Mouse (Mus musculus) limb, embryonic 14.5 days (tissue): ENCODE results near the gene 9330161L09Rik. TPM values are rescaled to one million over a fixed set of nuclear protein-coding genes. Genes with fewer than 3 reads are reported as not detected.
"Not testable (repeated sequence)": the region's sequence is repeated elsewhere in the genome, so short reads cannot be mapped to it uniquely, and the experiment has no call there.

ENCODE experiments used
- ATAC-seq: fragments of 200-750 bp; cut with Nextera tagmentation; 2 replicates; pipeline ENCODE4 v1.8.0; 2017; ENCODE audit warnings: low read depth, moderate number of reproducible peaks, moderate TSS enrichment; ENCODE audit not compliant: low FRiP score
- DNase-seq: peaks from one replicate; pipeline ENCODE4 v3.0.0-alpha.2; 2015; ENCODE audit warnings: low spot score
- H3K27ac ChIP-seq: fragments of 300-500 bp; sonication (generic); replicated peaks from 2 replicates; pipeline ENCODE4 v1.5.1; 2014; ENCODE audit warnings: low read depth, mild to moderate bottlenecking, low read length, moderate library complexity, mixed read lengths
- H3K27me3 ChIP-seq: fragments of 300-500 bp; sonication (generic); 2 replicates; pipeline ENCODE4 v1.6.1; 2014; ENCODE audit warnings: low read length, mixed read lengths; ENCODE audit not compliant: control insufficient read depth, insufficient read depth
- H3K36me3 ChIP-seq: fragments of 300-500 bp; sonication (generic); 2 replicates; pipeline ENCODE4 v1.6.1; 2014; ENCODE audit warnings: mild to moderate bottlenecking, low read length, moderate library complexity, mixed read lengths; ENCODE audit not compliant: control insufficient read depth, insufficient read depth
- H3K4me1 ChIP-seq: fragments of 300-500 bp; sonication (generic); 2 replicates; pipeline ENCODE4 v1.6.1; 2014; ENCODE audit warnings: antibody characterized with exemption, low read length, mixed read lengths; ENCODE audit not compliant: control insufficient read depth, insufficient read depth
- H3K4me2 ChIP-seq: fragments of 300-500 bp; sonication (generic); replicated peaks from 2 replicates; pipeline ENCODE4 v1.6.1; 2014; ENCODE audit warnings: low read depth, mild to moderate bottlenecking, low read length, moderate library complexity; ENCODE audit not compliant: severe bottlenecking
- H3K4me3 ChIP-seq: fragments of 300-500 bp; sonication (generic); replicated peaks from 2 replicates; pipeline ENCODE4 v1.5.1; 2014; ENCODE audit warnings: low read length
- H3K9ac ChIP-seq: fragments of 300-500 bp; sonication (generic); 2 replicates; pipeline ENCODE4 v1.6.1; 2014; ENCODE audit warnings: mild to moderate bottlenecking, low read depth, low read length, moderate library complexity; ENCODE audit not compliant: severe bottlenecking
- H3K9me3 ChIP-seq: fragments of 300-500 bp; sonication (generic); 2 replicates; pipeline ENCODE4 v1.6.1; 2016; ENCODE audit warnings: low read length; ENCODE audit not compliant: control insufficient read depth
- POLR2A ChIP-seq: fragments of 200-500 bp; IDR thresholded peaks from 2 replicates; pipeline ENCODE4 v1.8.0; 2012; ENCODE audit warnings: inconsistent platforms, mild to moderate bottlenecking, moderate library complexity, borderline replicate concordance; ENCODE audit not compliant: insufficient read depth, insufficient read length; ENCODE audit errors: extremely low read depth
- WGBS: fragments of 180-500 bp; shearing (Covaris S2); extraction: QIAGEN DNeasy Blood & Tissue Kit; methylation state at CpG from one replicate; pipeline ENCODE4 v1.1.7; 2014; 5-methylcytosine and 5-hydroxymethylcytosine counted together
- polyA plus RNA-seq, 2 experiments: library from polyadenylated mRNA; depleted of rRNA in 1 of 2; stranded (reverse) in 1 of 2; unstranded in 1 of 2; fragments of >200 nt; fragmentation: Nextera tagmentation in 1 of 2; extraction: Ambion mirVana in 1 of 2; gene quantifications; 2 replicates each; pipeline versions ENCODE4 v1.2.1 to v1.2.3; 2012 to 2014

The 9330161L09Rik gene
- 0.47 and 1.0 TPM in 2 replicates for polyA plus RNA-seq (2012; rRNA removed)
- polyA plus RNA-seq (2014; fragmentation: Nextera tagmentation; extraction: Ambion mirVana), result 0.32 and 0.68 TPM in 2 replicates

DNA sequence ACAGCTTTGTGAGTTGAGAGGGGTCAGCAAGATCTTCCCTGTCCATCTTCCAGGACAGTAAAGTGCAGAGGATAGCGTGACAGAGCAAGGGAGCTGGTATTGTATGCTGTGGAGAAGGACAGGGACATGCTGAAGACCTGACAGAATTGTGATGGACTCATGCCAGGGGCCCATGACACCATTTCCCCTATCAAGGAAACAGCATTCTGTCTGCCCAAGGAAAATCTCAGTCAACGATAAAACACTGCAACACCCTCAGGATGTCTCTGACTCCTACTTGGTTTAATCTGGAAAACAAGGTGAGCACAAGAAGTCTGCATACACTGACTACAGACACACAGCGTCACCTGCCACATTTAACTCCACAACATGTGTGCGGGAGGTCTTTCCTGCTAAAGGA is at the start of gene 9330161L09Rik:
TSS of gene 9330161L09Rik (minus strand) at position 101 of the 400 bp plus-strand sequence.
- H3K36me3 ChIP-seq, result peaks cover 92% of the 10 kb centered on the region
- no peak within 1 kb of the TSS for H3K4me3 ChIP-seq
- no peaks in the 10 kb centered on the region for H3K4me1 ChIP-seq
- H3K27me3 ChIP-seq, result no peaks in the 10 kb centered on the region
- no peak within 1 kb of the TSS for H3K4me2 ChIP-seq
- H3K9me3 ChIP-seq, result no peaks in the 10 kb centered on the region
- 96% methylated on average over 4 of the region's 4 CpGs for WGBS
- no peak for DNase-seq
- H3K27ac ChIP-seq, result no peak within 1 kb of the TSS
- H3K9ac ChIP-seq, result no peak within 1 kb of the TSS
- no peak for ATAC-seq
- no peak for TF ChIP-seq POLR2A

DNA sequence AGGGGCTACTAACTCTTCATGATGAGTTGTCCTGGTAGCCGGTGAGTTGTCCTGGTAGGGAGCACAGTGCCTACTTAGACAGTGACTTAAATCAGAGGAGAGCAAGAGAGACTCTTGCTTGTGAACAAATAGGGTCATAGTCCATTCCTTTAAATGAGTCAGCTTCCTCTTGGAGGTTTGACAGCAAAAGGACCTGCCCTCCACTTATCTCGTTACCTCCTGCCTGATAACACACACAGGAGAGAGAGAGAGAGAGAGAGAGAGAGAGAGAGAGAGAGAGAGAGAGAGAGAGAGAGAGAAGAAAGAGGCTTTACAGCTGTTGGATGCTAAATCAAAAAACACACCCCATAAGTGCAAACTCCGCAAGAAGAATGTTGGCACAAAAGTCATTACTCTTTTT is 49.5 kb upstream of the 9330161L09Rik start, which contains the start of gene Ifi27l2b:
TSS of gene Ifi27l2b (minus strand) at position 84 of the 400 bp plus-strand sequence.
- TF ChIP-seq POLR2A, result no peak
- Histone ChIP-seq H3K27me3 (no peaks in the 10 kb centered on the region), H3K4me3 (no peak within 1 kb of the TSS), H3K9me3 (no peaks in the 10 kb centered on the region), H3K9ac (no peak within 1 kb of the TSS), H3K36me3 (no peaks in the 10 kb centered on the region), H3K27ac (no peak within 1 kb of the TSS), H3K4me2 (no peak within 1 kb of the TSS), H3K4me1 (no peaks in the 10 kb centered on the region)
- no peak for ATAC-seq
- WGBS, result 62% methylated on average over 3 of the region's 3 CpGs
- DNase-seq, result no peak

GRCm38 (mm10) chr12:103456727-103457126 is 49.1 kb upstream of the 9330161L09Rik start:
- not testable (repeated sequence) for H3K27ac ChIP-seq, H3K4me2 ChIP-seq, H3K27me3 ChIP-seq, H3K36me3 ChIP-seq, H3K4me3 ChIP-seq, H3K4me1 ChIP-seq, DNase-seq, H3K9ac ChIP-seq, ATAC-seq, H3K9me3 ChIP-seq
- WGBS, result no CpG with 5 or more reads among the region's 1 CpGs

DNA sequence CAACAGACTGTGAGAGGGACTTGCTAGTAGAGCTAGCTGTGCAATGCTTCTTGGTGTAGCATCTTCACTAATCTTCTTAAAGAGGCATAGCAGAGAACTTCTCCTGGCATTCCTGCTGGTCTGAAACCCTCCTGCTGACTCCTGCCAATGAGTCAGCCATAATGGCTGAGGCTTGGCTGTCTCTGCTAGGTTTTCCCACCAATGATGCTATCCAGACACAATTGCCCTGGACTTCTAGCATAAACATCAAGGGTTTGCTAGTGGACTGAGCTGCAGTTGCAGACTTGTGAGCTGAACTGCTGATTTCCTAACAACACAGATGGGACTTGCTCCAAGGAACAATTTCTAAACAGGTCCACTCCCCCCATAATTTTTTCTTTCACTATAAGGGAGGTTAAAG is 45.7 kb upstream of the 9330161L09Rik start:
- H3K4me3 ChIP-seq, result no peak overlapping the region
- H3K4me1 ChIP-seq, result no peaks in the 10 kb centered on the region
- no peak overlapping the region for H3K27ac ChIP-seq
- H3K27me3 ChIP-seq, result no peaks in the 10 kb centered on the region
- ATAC-seq (no peak), DNase-seq (no peak)
- H3K9me3 ChIP-seq, result no peaks in the 10 kb centered on the region
- H3K4me2 ChIP-seq, result no peak overlapping the region
- TF ChIP-seq POLR2A, result no peak
- H3K9ac ChIP-seq, result no peak overlapping the region
- H3K36me3 ChIP-seq, result no peaks in the 10 kb centered on the region

- Histone ChIP-seq H3K4me3 (no peak overlapping the region), H3K27ac (no peak overlapping the region), H3K36me3 (no peaks in the 10 kb centered on the region), H3K4me2 (no peak overlapping the region), H3K9ac (no peak overlapping the region), H3K27me3 (no peaks in the 10 kb centered on the region), H3K9me3 (no peaks in the 10 kb centered on the region), H3K4me1 (no peaks in the 10 kb centered on the region)
- no peak for DNase-seq
- no peak for ATAC-seq
- 81% methylated on average over 3 of the region's 3 CpGs for WGBS
- no peak for TF ChIP-seq POLR2A
Measured at GRCm38 (mm10) chr12:103445060-103445459, 37.4 kb upstream of the 9330161L09Rik start.

DNA sequence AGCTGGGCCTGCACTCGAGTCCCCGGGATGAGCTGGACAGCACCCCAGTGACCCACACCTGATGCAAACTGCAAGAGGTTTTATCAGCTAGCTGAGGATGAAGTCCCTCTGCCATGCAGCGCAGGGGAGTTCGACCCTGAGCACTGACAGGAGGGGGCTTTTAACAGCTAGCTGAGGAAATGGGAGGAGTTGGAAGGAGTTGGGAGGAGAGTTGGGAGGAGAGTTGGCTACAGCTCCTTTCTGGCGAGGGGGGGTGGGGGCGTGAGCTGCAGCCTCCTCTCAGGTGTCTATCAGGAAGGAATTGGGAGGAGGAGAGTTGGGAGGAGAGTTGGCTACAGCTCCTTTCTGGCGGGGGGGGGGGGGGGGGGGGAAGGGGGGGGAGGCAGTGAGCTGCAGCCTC is 36.6 kb upstream of the 9330161L09Rik start:
- not testable (repeated sequence) for H3K27me3 ChIP-seq, DNase-seq, H3K27ac ChIP-seq, H3K36me3 ChIP-seq, H3K9me3 ChIP-seq, ATAC-seq, H3K9ac ChIP-seq, H3K4me2 ChIP-seq, H3K4me1 ChIP-seq, H3K4me3 ChIP-seq
- WGBS, result 31% methylated on average over 6 of the region's 7 CpGs
